Mouse (Mus musculus): Measurements from ENCODE around the gene Tspan2.

The Tspan2 gene

DNA sequence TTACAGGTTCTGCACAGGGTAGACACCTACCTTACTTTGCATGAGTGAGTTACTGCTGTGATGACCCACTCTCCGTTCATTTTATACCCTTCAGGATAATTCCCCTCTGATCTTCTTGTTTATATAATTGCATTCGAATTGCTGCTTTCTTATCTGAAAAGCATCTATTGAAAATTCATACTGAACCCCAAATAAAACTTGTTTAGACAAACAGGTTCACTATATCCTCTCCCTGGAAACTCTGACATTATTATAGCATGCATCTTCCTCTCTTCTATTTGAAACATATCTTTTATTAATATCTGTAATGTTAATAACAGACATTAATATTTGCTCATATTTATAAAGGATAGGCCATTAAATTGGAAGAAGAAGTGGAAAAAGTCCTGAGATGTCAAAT, 48.3 kb downstream of the Tspan2 start, which contains the start of gene Tshb:
Gene Tshb (minus strand): TSS at position 101 of the 400 bp plus-strand sequence.
- DNase-seq = no peak

DNA sequence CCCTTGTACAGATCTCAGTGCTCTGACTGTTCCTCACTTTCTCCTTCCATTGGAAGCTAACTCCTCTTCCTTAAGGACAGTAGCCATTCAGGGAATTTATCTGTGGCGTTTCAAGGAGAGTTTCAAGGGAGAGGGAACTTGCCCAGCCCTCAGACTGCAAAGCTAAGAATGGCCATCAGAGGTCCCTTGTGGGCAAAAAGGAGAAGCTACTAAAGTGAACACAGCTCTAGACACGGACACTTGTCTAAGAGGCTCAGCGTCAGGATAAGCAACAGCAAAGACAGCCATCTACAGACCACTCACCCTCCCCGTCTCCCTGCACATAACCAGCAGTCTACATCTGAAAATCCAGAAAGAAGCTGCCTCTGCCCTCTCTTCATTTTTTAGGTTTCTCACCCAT, 53.0 kb downstream of the Tspan2 start:
- DNase-seq = no peak

DNA sequence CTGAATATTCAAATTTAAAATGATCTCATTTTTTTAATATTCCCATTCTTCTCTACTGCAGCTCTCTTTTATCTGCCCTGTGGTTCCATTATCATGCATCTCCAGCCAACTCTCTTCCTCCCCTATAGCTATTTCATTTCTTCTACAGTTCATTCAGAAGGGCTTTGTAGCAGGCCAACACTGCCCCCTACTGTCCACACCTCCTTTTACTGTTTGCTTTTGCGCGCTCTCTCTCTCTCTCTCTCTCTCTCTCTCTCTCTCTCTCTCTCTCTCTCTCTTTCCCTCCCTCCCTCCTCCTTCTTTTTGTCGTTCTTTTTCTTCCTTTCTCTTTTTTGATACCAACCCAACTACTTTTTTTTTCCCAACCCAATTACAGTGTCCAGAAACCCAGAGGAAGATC, 69.6 kb downstream of the Tspan2 start:
- DNase-seq = peak; percentile 67

DNA sequence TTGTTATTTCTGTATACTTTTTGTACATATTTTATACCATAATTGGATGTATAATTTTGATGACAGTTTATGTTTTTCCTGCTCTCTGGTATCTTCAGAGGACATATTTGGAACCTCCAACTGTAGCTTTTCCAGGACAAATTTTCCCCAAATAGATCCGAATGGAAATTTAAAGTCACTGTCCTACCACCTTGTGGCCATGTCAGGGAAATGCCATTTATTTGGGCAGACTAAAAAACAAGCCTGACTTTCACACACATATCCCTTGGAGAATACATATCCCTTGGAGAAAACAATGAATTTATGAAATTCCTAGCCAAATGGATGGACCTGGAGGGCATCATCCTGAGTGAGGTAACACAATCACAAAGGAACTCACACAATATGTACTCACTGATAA, 108.1 kb downstream of the Tspan2 start:
- no peak for DNase-seq

DNA sequence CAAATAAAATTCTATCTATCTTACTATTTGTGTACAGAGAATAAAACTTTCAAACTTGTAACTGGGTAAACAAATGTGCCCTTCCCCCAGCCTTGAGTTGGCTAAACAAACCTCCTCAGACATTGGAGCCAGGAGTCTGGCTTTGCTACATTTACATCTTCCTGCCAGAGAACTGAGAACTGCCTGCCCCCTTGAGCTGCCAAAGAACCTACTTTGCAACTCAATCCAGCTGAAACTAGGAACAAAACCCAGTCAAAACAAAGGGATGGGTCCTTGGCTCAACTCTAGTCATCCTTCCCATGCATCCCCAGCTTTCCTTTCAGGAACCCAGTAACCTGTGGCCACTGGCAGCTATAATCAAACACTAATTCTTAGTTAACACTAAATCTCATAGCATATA, 114.3 kb downstream of the Tspan2 start:
- DNase-seq = no peak

Data from cerebellum, adult 8-10 months (tissue).